Mouse (Mus musculus) T-cell, adult 2 months (primary cell): ENCODE data around the gene Ndufaf2.

Source experiments
- DNase-seq: peaks from one replicate; pipeline ENCODE4 v3.0.0; 2022; ENCODE audit warnings: low spot score

The Ndufaf2 gene

GRCm38 (mm10) chr13:108086036-108086435 is 72.4 kb downstream of the Ndufaf2 start:
- no peak for DNase-seq

- no peak for DNase-seq
These were observed 74.3 kb downstream of the Ndufaf2 start for GRCm38 (mm10) chr13:108084086-108084485.

- DNase-seq: no peak
These were observed 80.5 kb downstream of the Ndufaf2 start for GRCm38 (mm10) chr13:108077901-108078300.

- DNase-seq: no peak
These were observed 80.9 kb downstream of the Ndufaf2 start for GRCm38 (mm10) chr13:108077476-108077875.

GRCm38 (mm10) chr13:108070171-108070570 is 88.3 kb downstream of the Ndufaf2 start:
- DNase-seq: no peak

GRCm38 (mm10) chr13:108069151-108069550 is 89.3 kb downstream of the Ndufaf2 start:
- no peak for DNase-seq

- no peak for DNase-seq
These were observed 92.4 kb downstream of the Ndufaf2 start for GRCm38 (mm10) chr13:108066021-108066420.

- DNase-seq: no peak
These were observed 94.1 kb downstream of the Ndufaf2 start for GRCm38 (mm10) chr13:108064331-108064730.

- DNase-seq: no peak
These were observed 94.9 kb downstream of the Ndufaf2 start for GRCm38 (mm10) chr13:108063374-108064134.

- DNase-seq: no peak
These were observed 95.5 kb downstream of the Ndufaf2 start for GRCm38 (mm10) chr13:108062900-108063299.

GRCm38 (mm10) chr13:108060936-108061578 is 97.4 kb downstream of the Ndufaf2 start:
- no peak for DNase-seq

GRCm38 (mm10) chr13:108060286-108060885 is 98.0 kb downstream of the Ndufaf2 start:
- DNase-seq: no peak

- peak; percentile 11 for DNase-seq
These were observed 101.5 kb downstream of the Ndufaf2 start for GRCm38 (mm10) chr13:108056896-108057295.

GRCm38 (mm10) chr13:108047364-108047763 is 111.1 kb downstream of the Ndufaf2 start:
- no peak for DNase-seq

GRCm38 (mm10) chr13:108046891-108047290 is 111.5 kb downstream of the Ndufaf2 start:
- DNase-seq: no peak

GRCm38 (mm10) chr13:108046071-108046470 is 112.4 kb downstream of the Ndufaf2 start:
- no peak for DNase-seq

- peak; percentile 22 for DNase-seq
These were observed 112.8 kb downstream of the Ndufaf2 start for GRCm38 (mm10) chr13:108045646-108046045.

- peak; percentile 86 for DNase-seq
These were observed 114.0 kb downstream of the Ndufaf2 start, which contains the start of gene Smim15 for GRCm38 (mm10) chr13:108044222-108044941. Gene Smim15, plus strand, starts transcription at chr13:108044446.

GRCm38 (mm10) chr13:108043431-108044221 is 114.8 kb downstream of the Ndufaf2 start:
- DNase-seq: no peak

- DNase-seq: peak; percentile 71
These were observed 117.1 kb downstream of the Ndufaf2 start for GRCm38 (mm10) chr13:108041358-108041757.

GRCm38 (mm10) chr13:108040451-108040850 is 118.0 kb downstream of the Ndufaf2 start:
- no peak for DNase-seq
